Mouse (Mus musculus) fat pad, adult 2 months (tissue): ENCODE data around the gene Cep350.
"Not testable (repeated sequence)": the region's sequence is repeated elsewhere in the genome, so short reads cannot be mapped to it uniquely, and the experiment has no call there.

Experiments used
- DNase-seq: peaks from one replicate; pipeline ENCODE4 v3.0.0-alpha.2; 2011; ENCODE audit warnings: low read depth, low spot score; ENCODE audit errors: extremely low read depth

The Cep350 gene

GRCm38 (mm10) chr1:155894382-155894781, 78.7 kb downstream of the Cep350 start:
- no peak for DNase-seq

GRCm38 (mm10) chr1:155886846-155887245, 86.2 kb downstream of the Cep350 start:
- no peak for DNase-seq

- DNase-seq: not testable (repeated sequence)
Measured at GRCm38 (mm10) chr1:155882646-155883231, 90.3 kb downstream of the Cep350 start.

GRCm38 (mm10) chr1:155879596-155879995, 93.5 kb downstream of the Cep350 start:
- DNase-seq: peak; percentile 63

- no peak for DNase-seq
Measured at GRCm38 (mm10) chr1:155862967-155863366, 110.1 kb downstream of the Cep350 start.

- no peak for DNase-seq
Measured at GRCm38 (mm10) chr1:155854926-155855702, 117.9 kb downstream of the Cep350 start.

- no peak for DNase-seq
Measured at GRCm38 (mm10) chr1:155853009-155853408, 120.0 kb downstream of the Cep350 start.

- DNase-seq: peak; percentile 71
Measured at GRCm38 (mm10) chr1:155844235-155844634, 128.8 kb downstream of the Cep350 start.

GRCm38 (mm10) chr1:155843538-155843937, 129.5 kb downstream of the Cep350 start:
- DNase-seq: peak; percentile 43

- no peak for DNase-seq
Measured at GRCm38 (mm10) chr1:155835667-155836066, 137.4 kb downstream of the Cep350 start.

GRCm38 (mm10) chr1:155833610-155834009, 139.4 kb downstream of the Cep350 start:
- DNase-seq: no peak

- peak; percentile 58 for DNase-seq
Measured at GRCm38 (mm10) chr1:155831958-155832357, 141.1 kb downstream of the Cep350 start.

- no peak for DNase-seq
Measured at GRCm38 (mm10) chr1:155830861-155831260, 142.2 kb downstream of the Cep350 start.

- DNase-seq: no peak
Measured at GRCm38 (mm10) chr1:155827703-155828295, 145.3 kb downstream of the Cep350 start.

GRCm38 (mm10) chr1:155826803-155827395, 146.2 kb downstream of the Cep350 start:
- DNase-seq: no peak

- no peak for DNase-seq
Measured at GRCm38 (mm10) chr1:155825940-155826716, 146.9 kb downstream of the Cep350 start.

- DNase-seq: no peak
Measured at GRCm38 (mm10) chr1:155820646-155821045, 152.4 kb downstream of the Cep350 start.

- no peak for DNase-seq
Measured at GRCm38 (mm10) chr1:155816167-155816566, 156.9 kb downstream of the Cep350 start.

- DNase-seq: no peak
Measured at GRCm38 (mm10) chr1:155812581-155813499, 160.2 kb downstream of the Cep350 start, which contains the start of gene Qsox1. TSS of gene Qsox1 (minus strand) at chr1:155812889.
